Mouse (Mus musculus): ENCODE measurements around the gene Trmt13.
"Not testable (repeated sequence)": the region's sequence is repeated elsewhere in the genome, so short reads cannot be mapped to it uniquely, and the experiment has no call there.

The Trmt13 gene

DNA sequence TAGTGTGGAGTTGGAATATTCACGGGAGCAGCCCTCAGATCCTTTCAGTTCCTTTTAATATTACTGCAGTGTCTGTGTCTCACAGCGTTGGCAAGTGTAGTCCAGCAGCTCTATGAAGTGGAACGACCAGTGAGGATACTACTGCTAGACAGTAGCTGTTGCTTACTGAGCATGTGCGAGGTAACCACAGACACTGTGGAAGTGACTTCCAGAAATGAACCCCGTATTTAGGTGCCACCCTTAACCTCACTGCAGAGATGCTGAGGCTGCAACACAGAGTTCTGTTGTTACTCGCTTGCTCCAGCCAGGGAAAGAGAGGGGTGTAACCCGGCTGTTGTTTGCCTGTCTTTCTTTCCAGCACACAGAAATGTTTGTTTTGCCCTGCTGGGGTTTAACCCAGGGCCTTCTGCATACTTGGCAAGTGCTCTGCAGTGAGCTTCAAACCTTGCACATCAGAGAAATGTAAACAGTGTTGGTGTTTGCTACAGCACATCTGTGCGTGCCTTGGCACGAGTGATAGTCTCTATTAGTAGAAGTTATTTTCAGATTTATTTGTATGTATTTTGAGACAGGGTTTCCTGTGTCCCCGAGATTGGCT, at the start of gene Trmt13:
Trmt13 (minus strand) TSS at position 293 of the 598 bp plus-strand sequence.
- no peak for DNase-seq

DNA sequence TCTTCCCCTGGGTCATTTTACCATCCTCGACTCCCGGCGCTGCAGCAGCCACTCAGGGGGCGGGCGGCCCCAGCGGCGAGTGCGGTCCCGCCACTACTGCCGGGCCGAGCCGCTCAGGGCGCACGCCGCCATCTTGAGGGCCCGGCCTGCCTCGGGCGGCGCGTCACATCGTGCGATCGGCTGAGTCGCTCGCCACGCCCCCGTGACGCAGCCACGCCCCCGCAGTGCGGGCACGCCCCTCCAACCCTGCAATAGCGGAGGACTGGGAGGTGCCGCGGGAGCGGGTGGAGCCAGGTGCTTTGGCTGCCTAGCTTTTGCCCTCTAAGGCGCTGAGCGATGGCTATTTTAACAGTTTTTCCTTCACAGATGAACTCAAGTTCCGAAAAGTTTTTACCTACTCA, 48.1 kb upstream of the Trmt13 start, which contains the start of gene Mfsd14a:
Mfsd14a (minus strand) TSS at position 215 of the 401 bp plus-strand sequence.
- peak; percentile 99 for DNase-seq

GRCm38 (mm10) chr3:116661870-116662414, 47.6 kb upstream of the Trmt13 start:
- peak; percentile 39 for DNase-seq

DNA sequence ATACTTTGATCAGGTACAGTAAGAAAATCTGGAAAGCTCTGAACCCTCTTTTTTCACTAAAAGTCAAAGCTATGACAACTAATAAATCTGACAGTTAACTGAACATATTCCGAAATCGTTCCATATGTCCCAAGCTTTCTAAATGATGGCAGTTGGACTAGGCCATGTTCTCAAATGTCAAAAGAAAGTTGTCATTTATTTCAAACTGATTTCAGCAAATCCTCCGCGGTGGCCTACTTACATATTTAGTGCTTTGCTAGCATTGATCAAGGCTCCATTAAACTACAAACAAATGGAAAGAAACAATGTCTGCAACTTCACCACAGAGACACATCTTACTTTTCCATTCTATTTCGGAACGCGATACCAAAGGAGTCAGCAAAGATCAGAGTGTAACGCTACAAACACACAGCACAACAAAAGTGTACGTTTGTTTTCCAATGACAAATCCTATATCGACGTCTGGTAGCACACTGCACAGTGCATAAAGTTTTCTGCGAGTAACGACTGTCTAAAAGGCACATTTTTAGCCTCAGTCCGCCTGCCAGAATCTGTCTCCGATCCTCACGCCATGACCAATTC, 47.0 kb upstream of the Trmt13 start:
- peak; percentile 14 for DNase-seq

DNA sequence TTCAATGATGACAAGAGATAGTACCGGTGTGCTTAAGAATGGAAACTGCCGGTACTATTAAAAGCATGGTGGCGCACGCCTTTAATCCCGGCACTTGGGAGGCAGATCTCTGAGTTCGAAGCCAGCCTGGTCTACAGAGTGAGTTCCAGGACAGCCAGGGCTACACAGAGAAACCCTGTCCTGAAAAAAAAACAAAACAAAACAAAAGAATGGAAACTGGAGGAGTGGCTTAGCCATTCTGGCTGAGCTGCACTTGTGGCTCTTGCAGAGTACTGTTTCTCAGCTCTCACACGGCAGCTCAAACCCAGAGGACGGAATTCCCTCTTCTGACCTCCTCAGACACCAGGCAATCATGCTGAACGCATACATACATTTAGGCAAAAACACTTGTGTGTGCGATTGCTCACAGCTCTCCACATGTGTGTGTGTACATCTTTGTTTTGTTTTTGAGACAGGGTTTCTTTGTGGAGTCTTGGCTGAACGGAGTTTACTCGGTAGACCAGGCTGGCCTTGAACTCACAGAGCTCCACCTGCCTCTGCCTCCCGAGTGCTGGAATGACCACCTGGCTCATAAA, 45.6 kb upstream of the Trmt13 start:
- no peak for DNase-seq

DNA sequence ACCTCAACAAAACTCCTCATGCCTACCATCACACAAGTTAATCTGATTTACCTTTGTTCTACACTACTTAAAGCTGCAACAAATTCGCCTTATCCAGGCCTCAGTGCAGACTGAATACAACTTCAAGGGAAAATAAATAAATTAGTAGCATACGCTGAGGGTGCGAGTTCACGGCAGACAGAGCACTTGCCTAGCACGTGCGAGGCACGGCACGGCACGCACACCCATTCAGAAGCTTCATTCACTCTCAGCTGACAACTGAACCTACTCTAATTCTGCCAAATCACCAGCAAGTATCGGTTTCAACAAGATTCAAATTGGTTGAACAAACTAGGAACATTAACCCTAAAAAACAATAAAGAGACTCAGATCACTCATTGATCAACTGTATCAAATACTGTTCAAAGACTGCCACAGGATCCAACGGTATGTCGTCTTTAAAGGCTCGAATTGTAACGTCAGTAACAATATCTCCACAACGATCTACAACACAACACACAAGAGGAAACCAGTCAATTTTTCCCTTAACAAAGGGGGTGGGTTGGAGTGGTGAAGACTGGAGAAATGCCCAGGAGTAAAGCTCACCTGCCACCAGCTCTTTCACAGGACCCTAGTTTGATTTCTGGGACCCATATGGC, 44.7 kb upstream of the Trmt13 start:
- peak; percentile 40 for DNase-seq

DNA sequence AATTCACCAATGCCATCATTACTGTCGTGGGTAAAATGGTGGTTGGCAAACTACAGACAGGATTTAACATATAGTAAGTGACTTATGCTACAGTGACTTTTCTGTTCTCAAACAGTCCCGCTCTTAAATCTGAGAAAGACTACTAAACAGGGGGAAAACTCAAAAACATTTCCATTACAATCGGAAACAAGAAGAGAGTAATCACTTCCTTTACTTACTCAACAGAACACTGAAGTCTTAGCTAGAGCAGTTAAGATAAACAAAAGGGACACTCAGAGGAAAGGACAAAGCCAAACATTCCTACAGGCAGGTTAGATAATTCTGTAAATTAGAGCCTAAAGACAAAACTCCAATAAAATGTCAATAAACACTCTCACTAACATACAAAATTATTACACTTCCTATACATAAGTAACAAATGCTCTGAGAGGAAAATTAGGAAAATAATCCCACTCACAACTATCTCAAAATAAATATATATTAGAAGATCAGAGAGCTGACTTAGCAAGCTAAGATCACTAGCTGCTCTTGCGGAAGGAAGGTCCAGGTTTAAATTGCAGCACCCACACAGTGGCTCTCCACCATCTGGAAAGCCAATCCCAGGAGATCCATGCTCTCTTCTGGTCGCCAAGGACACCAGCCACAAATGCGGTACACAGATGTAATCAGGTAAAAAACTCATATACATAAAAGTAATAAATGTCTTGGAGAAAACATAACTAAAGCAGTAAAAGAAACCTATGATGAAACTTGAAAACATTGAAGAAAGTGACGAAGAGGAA, 42.0 kb upstream of the Trmt13 start:
- no peak for DNase-seq

GRCm38 (mm10) chr3:116654051-116654450, 39.7 kb upstream of the Trmt13 start:
- not testable (repeated sequence) for DNase-seq

- DNase-seq: no peak
Observed at GRCm38 (mm10) chr3:116653278-116653945, 39.0 kb upstream of the Trmt13 start.

- DNase-seq: no peak
Observed at GRCm38 (mm10) chr3:116652033-116652446, 37.7 kb upstream of the Trmt13 start.

GRCm38 (mm10) chr3:116650698-116651097, 36.3 kb upstream of the Trmt13 start:
- no peak for DNase-seq

- no peak for DNase-seq
Observed at GRCm38 (mm10) chr3:116648805-116649204, 34.4 kb upstream of the Trmt13 start.

DNA sequence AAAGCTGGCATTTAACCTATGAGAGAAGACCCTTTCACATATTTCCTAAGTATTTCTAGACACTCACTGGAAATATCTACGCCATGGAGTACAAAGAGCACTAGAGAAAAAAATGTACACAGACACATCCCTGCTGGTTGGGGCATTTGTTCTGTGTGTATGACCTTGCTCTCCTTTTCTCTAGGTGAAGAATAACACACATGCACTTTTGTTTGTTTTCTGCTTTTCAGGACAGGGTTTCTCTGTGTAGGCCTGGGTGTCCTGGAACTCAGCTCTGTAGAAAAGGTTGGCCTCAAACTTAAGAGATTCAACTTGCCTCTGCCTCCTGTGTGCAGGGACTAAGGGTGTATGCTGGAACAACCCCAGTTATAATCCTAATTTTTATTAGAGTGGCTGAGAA, 32.0 kb upstream of the Trmt13 start:
- no peak for DNase-seq

DNA sequence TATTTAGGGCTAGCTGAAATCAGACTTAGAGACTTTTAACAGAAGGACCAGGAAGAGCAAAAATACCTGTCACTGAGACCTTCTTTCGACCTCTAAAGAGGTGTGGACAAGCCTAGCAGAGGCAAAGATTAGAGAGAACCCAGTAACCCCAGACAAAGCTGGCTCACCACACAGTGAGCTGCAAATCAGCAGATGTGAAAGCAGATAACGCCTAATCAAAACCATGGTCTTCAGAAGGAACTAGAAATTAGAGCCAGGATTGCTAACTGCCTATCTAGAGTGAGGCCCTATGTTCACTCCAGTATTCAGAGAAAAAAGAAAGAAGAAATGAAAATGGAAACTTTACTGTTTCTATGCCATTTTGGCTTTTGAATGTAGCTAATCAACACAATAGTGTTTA, 28.0 kb upstream of the Trmt13 start:
- no peak for DNase-seq

DNA sequence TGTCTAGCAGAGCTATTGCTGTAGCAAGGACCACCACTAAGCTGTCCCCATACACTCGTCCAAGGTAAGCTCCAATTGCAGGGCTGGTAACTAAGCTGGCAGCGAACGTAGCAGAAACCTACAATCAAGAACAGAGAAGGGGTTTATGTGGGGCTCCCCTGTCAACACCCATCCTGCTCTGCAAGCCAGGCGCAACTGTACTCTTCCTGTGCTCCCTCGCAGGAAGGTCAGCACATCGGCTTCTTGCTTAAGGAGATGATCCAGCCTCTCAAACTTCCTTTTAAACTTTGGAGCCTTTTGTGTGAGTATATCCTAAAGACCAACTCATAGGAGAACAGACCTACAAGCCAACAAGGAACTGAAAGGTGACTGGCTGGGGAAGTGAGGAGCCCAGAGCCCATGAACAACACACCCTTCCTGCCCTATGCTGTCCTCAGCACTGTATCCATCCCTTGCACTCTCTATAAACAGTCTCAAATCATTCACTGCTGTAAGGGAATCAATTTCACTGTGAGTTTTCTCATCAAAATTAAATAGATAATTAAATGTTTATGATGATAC, 27.5 kb upstream of the Trmt13 start:
- DNase-seq: no peak

DNA sequence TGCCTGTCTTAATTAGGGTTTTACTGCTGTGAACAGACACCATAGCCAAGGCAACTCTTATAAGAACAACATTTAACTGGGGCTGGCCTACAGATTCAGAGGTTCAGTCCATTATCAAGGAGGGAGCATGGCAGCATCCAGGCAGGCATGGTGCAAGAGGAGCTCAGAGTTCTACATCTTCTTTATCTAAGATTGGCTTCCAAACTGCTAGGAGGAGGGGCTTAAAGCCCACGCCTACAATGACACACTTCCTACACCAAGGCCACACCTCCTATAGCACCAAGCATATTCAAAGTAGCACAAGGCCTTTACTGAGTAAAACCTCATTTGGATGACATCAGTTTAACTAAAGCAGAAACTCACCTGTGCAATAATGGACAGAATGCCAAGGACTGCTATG, 25.6 kb upstream of the Trmt13 start:
- DNase-seq: no peak

DNA sequence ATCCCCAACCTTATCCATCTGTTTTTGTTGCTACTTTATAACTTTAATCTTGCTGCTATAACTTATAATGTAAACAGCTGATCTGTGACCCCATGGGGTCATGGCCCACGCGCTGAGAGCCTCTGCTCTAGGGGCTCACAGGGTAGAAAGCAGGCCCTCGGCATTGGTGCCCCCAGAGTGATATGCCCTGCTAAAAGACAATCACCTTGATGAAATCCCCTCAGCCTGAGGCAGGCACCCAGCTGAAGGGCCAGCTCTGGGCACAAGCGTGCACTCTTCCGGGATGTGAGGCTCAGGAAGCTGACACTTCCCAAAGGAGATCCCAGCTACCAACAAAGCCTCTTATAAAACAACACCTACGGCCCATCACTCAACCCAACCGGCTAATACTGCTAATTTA, 24.2 kb upstream of the Trmt13 start:
- no peak for DNase-seq

DNA sequence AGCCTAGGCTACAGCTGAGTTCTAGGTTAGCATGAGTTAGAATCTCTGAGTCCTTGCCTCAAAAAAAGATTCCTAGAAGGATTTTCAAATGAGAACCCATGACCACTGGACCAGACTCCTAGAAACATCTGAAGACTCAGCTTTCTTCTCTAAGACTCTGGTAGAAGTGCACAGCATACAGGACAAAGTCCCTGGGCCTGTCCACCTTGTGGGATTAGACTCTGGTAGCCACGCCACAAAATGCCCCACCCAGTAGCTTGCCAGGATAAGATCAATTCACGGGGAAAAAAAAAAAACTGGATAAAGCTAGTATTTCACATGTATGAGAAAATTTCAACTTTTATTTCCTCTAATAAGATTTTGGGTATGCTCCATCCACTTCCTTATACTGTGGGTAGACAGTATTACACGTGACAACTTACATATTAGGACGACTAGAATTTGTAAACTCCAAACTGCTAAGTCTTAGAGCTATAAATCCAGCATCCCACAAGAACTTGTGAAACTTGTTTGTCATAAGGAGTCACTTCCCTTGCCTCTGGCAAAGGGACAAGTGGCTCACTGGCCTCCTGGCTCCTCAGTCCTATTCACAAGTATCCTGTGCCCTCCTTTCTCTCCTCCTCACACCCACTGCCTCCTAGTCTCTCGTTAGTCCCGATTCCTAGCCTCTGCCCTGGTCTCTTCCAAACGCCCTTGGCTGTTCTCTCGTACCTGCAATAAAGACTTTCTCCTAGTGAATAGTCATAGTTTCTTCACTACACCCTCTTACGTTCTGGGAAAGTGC, 23.5 kb upstream of the Trmt13 start:
- no peak for DNase-seq

- no peak for DNase-seq
Observed at GRCm38 (mm10) chr3:116635799-116636198, 21.4 kb upstream of the Trmt13 start.

DNA sequence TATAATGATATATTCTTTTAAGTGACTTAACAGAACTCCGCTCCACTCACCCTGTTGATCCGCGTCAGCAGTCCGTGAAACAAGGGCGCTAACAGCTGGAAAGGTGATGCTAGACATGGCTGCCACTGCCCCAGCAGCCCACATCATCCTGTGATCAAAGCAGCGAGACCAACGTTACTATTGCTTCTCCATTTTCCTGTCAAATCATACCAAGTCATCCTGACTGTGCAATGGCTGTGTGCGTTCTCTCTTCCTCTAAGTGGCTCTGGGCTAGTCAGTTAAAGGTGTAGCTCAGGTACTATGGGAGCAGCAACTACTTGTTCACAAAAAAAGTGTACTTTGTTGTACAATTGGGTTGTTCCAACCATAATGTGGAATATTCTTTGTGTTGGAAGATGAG, 20.5 kb upstream of the Trmt13 start:
- DNase-seq: no peak

GRCm38 (mm10) chr3:116634091-116634490, 19.7 kb upstream of the Trmt13 start:
- DNase-seq: no peak

All from kidney, adult 9 months (tissue).